Comparison of ENCODE assay signal across 9 mouse cellular contexts in genomic region chr15:101046527-101047193, GRCm38 (mm10). TPM values are rescaled to one million over a fixed set of nuclear protein-coding genes. Genes with fewer than 3 reads are reported as not detected.
DNase-seq lines count a peak whose midpoint lies in the region; ATAC-seq lines count a peak whose summit lies in the region.
"Had no signal": no experiment of that assay in that cellular context is flagged by ENCODE, and none has a peak within 500 bp of the region (broad histone marks: within the 10 kb centered on the region; RNA-seq: fewer than 3 reads in every experiment).

No protein-coding gene starts in this region.

- 1% methylated on average over 59 of the region's 77 CpGs for WGBS in embryonic facial prominence, embryonic 15.5 days
- under 1% methylated on average over 77 of the region's 77 CpGs for WGBS in midbrain, embryonic 14.5 days

- peak overlapping the region; percentile 100 for H3K4me2 ChIP-seq in embryonic facial prominence, embryonic 15.5 days (replicated peaks)
- H3K4me2 ChIP-seq in midbrain, embryonic 14.5 days (ENCODE audit: low read length) = peak overlapping the region; percentile 99

- peak; percentile 36 to 37 for DNase-seq in lung, adult 18-20 months
- no peak for DNase-seq in lung, postnatal 25 days (ENCODE audit: low spot score)
- DNase-seq in heart, postnatal 10 days = peak; percentile 58 to 64
- DNase-seq in left cerebral cortex, postnatal 25 days (ENCODE audit: low spot score in 2 of 2) = peak; percentile 57
- peak; percentile 59 for DNase-seq in midbrain, embryonic 14.5 days
- peak; percentile 77 for DNase-seq in testis, postnatal 10 days (ENCODE audit: low spot score)
- DNase-seq in c-Kit-positive CD71-positive TER-119-positive erythroid progenitor cells, embryonic 14.5 days (ENCODE audit: low spot score) = no peak

- no peaks in the 10 kb centered on the region for H3K9me3 ChIP-seq in embryonic facial prominence, embryonic 15.5 days (replicated peaks)
- no peaks in the 10 kb centered on the region for H3K9me3 ChIP-seq in midbrain, embryonic 14.5 days (ENCODE audit: control insufficient read depth, low read length)

- H3K27ac ChIP-seq in embryonic facial prominence, embryonic 15.5 days (replicated peaks) = no peak overlapping the region
- H3K27ac ChIP-seq in midbrain, embryonic 14.5 days (replicated peaks; ENCODE audit: low read depth, low read length) = no peak overlapping the region

- H3K4me1 ChIP-seq in embryonic facial prominence, embryonic 15.5 days = peaks cover 17% of the 10 kb centered on the region
- H3K4me1 ChIP-seq in midbrain, embryonic 14.5 days (ENCODE audit: control insufficient read depth, insufficient read depth, low read length) = peaks cover 16% of the 10 kb centered on the region

- H3K27me3 ChIP-seq in embryonic facial prominence, embryonic 15.5 days = peaks cover 71% of the 10 kb centered on the region
- peaks cover 60% of the 10 kb centered on the region for H3K27me3 ChIP-seq in midbrain, embryonic 14.5 days (ENCODE audit: control insufficient read depth, insufficient read depth, low read length)

- peak overlapping the region; percentile 24 for H3K9ac ChIP-seq in embryonic facial prominence, embryonic 15.5 days
- peak overlapping the region; percentile 56 for H3K9ac ChIP-seq in midbrain, embryonic 14.5 days (replicated peaks; ENCODE audit: low read length)

- intact Hi-C loops in heart, postnatal 10 days (cut with DNase I) = no loop called here
- intact Hi-C loops in left cerebral cortex, postnatal 25 days (cut with DNase I) = loop anchor here (5.0 kb wide), 1 partner anchor 289 kb away; no protein-coding TSS in a partner anchor

- H3K4me3 ChIP-seq in embryonic facial prominence, embryonic 15.5 days (replicated peaks) = peak overlapping the region; percentile 52
- peak overlapping the region; percentile 46 for H3K4me3 ChIP-seq in midbrain, embryonic 14.5 days (replicated peaks; ENCODE audit: low read depth, low read length)

- peak; percentile 30 for ATAC-seq in embryonic facial prominence, embryonic 15.5 days (ENCODE audit: insufficient number of reproducible peaks, low FRiP score, low TSS enrichment, low read depth)
- ATAC-seq in midbrain, embryonic 14.5 days (ENCODE audit: low FRiP score, low TSS enrichment) = no peak; the same call in 1 of the 2 replicates

- 0 out of 2 replicates have a peak, but pooled peaks cover 4% of the 10 kb centered on the region for H3K36me3 ChIP-seq in embryonic facial prominence, embryonic 15.5 days
- H3K36me3 ChIP-seq in midbrain, embryonic 14.5 days (ENCODE audit: control insufficient read depth, insufficient read depth, low read length) = peaks cover 6% of the 10 kb centered on the region; the same call in 1 of the 2 replicates

RNA-seq across cellular contexts. Expression of gene Gm47841, which starts 0.5 kb away (rescaled TPM):
- polyA plus RNA-seq in embryonic facial prominence, embryonic 15.5 days (2015; fragmentation: Nextera tagmentation; extraction: Ambion mirVana) = not detected in 2 replicates
- total RNA-seq in heart, postnatal 10 days (2021) = under 1 TPM; 0.25 to 0.41 TPM
- not detected for total RNA-seq in left cerebral cortex, postnatal 25 days (2021)
- polyA plus RNA-seq in midbrain, embryonic 14.5 days (2014; fragmentation: Nextera tagmentation; extraction: Ambion mirVana) = not detected in 2 replicates
- total RNA-seq: layer of hippocampus, postnatal 14 days had no signal

RNA-seq across cellular contexts. Expression of gene Fignl2, which starts 31.7 kb away (rescaled TPM):
- 0.19 and 0.21 TPM in 2 replicates for polyA plus RNA-seq in embryonic facial prominence, embryonic 15.5 days (2015; fragmentation: Nextera tagmentation; extraction: Ambion mirVana)
- total RNA-seq in heart, postnatal 10 days (2021) = 1 to 10 TPM; 3.5 to 3.9 TPM
- total RNA-seq in left cerebral cortex, postnatal 25 days (2021) = 1 to 10 TPM; 1.5 to 1.8 TPM
- polyA plus RNA-seq in midbrain, embryonic 14.5 days (2014; fragmentation: Nextera tagmentation; extraction: Ambion mirVana) = 0.09 and 0.11 TPM in 2 replicates

Comparison
In these comparisons a context has a peak if more than half of its experiments do, and no peak if none do; other contexts are left out.
1. DNase-seq: peak in lung, adult 18-20 months (2 of 2), heart, postnatal 10 days (2 of 2), left cerebral cortex, postnatal 25 days (2 of 2), midbrain, embryonic 14.5 days (single experiment) and testis, postnatal 10 days (single experiment); none in lung, postnatal 25 days (single experiment) and c-Kit-positive CD71-positive TER-119-positive erythroid progenitor cells, embryonic 14.5 days (single experiment).